Mouse (Mus musculus): ENCODE measurements around the gene Pcyt2.

DNA sequence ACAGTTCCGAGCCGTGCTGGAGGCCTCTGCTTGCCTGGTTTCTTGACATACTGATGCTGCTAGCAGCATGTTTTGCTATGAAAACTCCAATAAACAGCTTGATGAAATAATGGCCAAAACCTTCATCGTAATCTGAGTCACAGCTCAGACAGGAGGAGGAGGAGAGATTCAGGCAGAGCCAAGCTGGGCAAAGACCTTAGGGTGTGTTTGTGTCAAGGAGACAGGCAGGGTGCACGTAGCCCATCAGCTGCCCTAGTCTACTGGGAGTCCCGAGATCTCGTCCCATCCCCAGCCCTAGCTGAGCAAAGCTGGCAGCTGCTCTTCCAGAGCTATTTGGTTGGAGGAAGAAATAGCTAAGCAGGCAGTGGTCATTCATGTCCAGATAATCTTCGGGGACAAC is 12.1 kb downstream of the Pcyt2 start:
- TF ChIP-seq POLR2A (IDR thresholded peaks at IDR 0.05; ENCODE audit: insufficient read length, low read depth) (no peak), E2F4 (IDR thresholded peaks at IDR 0.05; ENCODE audit: insufficient read depth) (no peak), TCF12 (IDR thresholded peaks at IDR 0.05; ENCODE audit: insufficient read depth, poor library complexity, severe bottlenecking) (no peak), SRF (IDR thresholded peaks at IDR 0.05; ENCODE audit: control insufficient read depth, insufficient read length, low read depth) (no peak), MAX (IDR thresholded peaks at IDR 0.05; ENCODE audit: low read depth) (no peak)
